Mouse (Mus musculus) ES-E14 (cell line): ENCODE results near the gene Fam206a. TPM values are rescaled to one million over a fixed set of nuclear protein-coding genes. Genes with fewer than 3 reads are reported as not detected.

Experiments
- DNase-seq: peaks from one replicate; pipeline ENCODE4 v3.0.0-alpha.2; 2013; ENCODE audit warnings: low read depth, low spot score
- H3K27ac ChIP-seq: 2 replicates; pipeline ENCODE4 v1.5.1; 2012; ENCODE audit warnings: low read depth, mild to moderate bottlenecking, low read length, moderate library complexity, mixed read lengths; ENCODE audit not compliant: poor library complexity, insufficient read depth, severe bottlenecking
- H3K36me3 ChIP-seq: 2 replicates; pipeline ENCODE4 v1.6.1; 2012; ENCODE audit warnings: mild to moderate bottlenecking, low read length, moderate library complexity, mixed read lengths; ENCODE audit not compliant: control insufficient read depth, poor library complexity, insufficient read depth, severe bottlenecking
- H3K4me1 ChIP-seq, 2 experiments: fragments of 150-350 bp in 1 of 2; sonication (generic) in 1 of 2; 2 replicates each; pipeline ENCODE4 v1.6.1; 2012; ENCODE audit warnings: low read length in 2 of 2, mild to moderate bottlenecking in 1 of 2, mixed read lengths in 1 of 2; ENCODE audit not compliant: control insufficient read depth in 2 of 2, insufficient read depth in 2 of 2, poor library complexity in 1 of 2
- H3K4me3 ChIP-seq, 2 experiments: fragments of 150-350 bp in 1 of 2; sonication (generic) in 1 of 2; 2 replicates each; pipeline ENCODE4 v1.5.1; 2012; ENCODE audit warnings: low read length in 2 of 2, low read depth in 1 of 2, mild to moderate bottlenecking in 1 of 2, mixed read lengths in 1 of 2; ENCODE audit not compliant: insufficient read depth in 1 of 2, poor library complexity in 1 of 2, severe bottlenecking in 1 of 2
- H3K9ac ChIP-seq: 2 replicates; pipeline ENCODE4 v1.6.1; 2012; ENCODE audit warnings: low read depth, mild to moderate bottlenecking, low read length, mixed read lengths; ENCODE audit not compliant: poor library complexity, insufficient read depth, severe bottlenecking
- H3K9me3 ChIP-seq: fragments of 150-350 bp; sonication (generic); 2 replicates; pipeline ENCODE4 v1.6.1; 2012; ENCODE audit warnings: low read depth, mild to moderate bottlenecking, low read length; ENCODE audit not compliant: control insufficient read depth, insufficient read depth
- CHD2 ChIP-seq: IDR thresholded peaks from 2 replicates; pipeline ENCODE4 v1.6.1; 2014; ENCODE audit warnings: mild to moderate bottlenecking, low read depth, low read length, inconsistent platforms
- HCFC1 ChIP-seq: IDR thresholded peaks from 2 replicates; pipeline ENCODE4 v1.6.1; 2012; ENCODE audit warnings: low read length, inconsistent platforms, borderline replicate concordance; ENCODE audit not compliant: insufficient read depth
- MAFK ChIP-seq: IDR thresholded peaks from 2 replicates; pipeline ENCODE4 v1.6.1; 2014; ENCODE audit warnings: mild to moderate bottlenecking, low read depth, low read length, inconsistent platforms; ENCODE audit not compliant: insufficient read depth
- ZC3H11A ChIP-seq: IDR thresholded peaks from 2 replicates; pipeline ENCODE4 v1.6.1; 2012; ENCODE audit warnings: low read depth, mild to moderate bottlenecking, inconsistent platforms, low read length, borderline replicate concordance
- ZNF384 ChIP-seq: IDR thresholded peaks from 2 replicates; pipeline ENCODE4 v1.6.1; 2012; ENCODE audit warnings: low read depth, low read length, inconsistent platforms
- in situ Hi-C, 2 experiments: fragments of 600-800 bp; cut with MboI; formaldehyde crosslinking; loops; one replicate each; pipeline ENCODE4 v1.15.1; 2025; ENCODE audit warnings: low sequenced_read_pairs in 2 of 2, inconsistent platforms in 1 of 2; ENCODE audit not compliant: unreplicated experiment in 2 of 2
- total RNA-seq: library from RNA; depleted of rRNA; stranded (reverse); fragments of 300-350 nt; gene quantifications from 2 replicates; pipeline ENCODE4 v1.2.3, GENCODE M21; 2012

Fam206a gene
- total RNA-seq, 1 experiment, result 7.9 TPM

GRCm38 (mm10) chr4:56845896-56846533 is 43.9 kb downstream of the Fam206a start:
- peaks cover 4 to 11% of the 10 kb centered on the region in 2 experiments; a peak in 2 of 4 replicates for H3K4me1 ChIP-seq
- peak overlapping the region; percentile 80 for H3K9ac ChIP-seq
- peaks cover 18% of the 10 kb centered on the region for H3K36me3 ChIP-seq
- in situ Hi-C loops, result no loop called here
- no peak for TF ChIP-seq MAFK
- no peak for TF ChIP-seq HCFC1
- TF ChIP-seq ZC3H11A, result no peak
- TF ChIP-seq ZNF384, result no peak
- no peak for TF ChIP-seq CHD2
- peak overlapping the region; percentile 42 to 82 for H3K4me3 ChIP-seq
- H3K27ac ChIP-seq, result peak overlapping the region; percentile 88
- H3K9me3 ChIP-seq, result no peaks in the 10 kb centered on the region
- DNase-seq, result peak; percentile 85

GRCm38 (mm10) chr4:56847400-56847799 is 45.3 kb downstream of the Fam206a start:
- no peak for DNase-seq
- Histone ChIP-seq H3K27ac (peak overlapping the region; percentile 68; the same call in 1 of the 2 replicates), H3K9me3 (no peaks in the 10 kb centered on the region), H3K36me3 (peaks cover 13% of the 10 kb centered on the region), H3K9ac (no peak overlapping the region), H3K4me1 (peaks cover 4 to 16% of the 10 kb centered on the region in 2 experiments; a peak in 2 of 4 replicates), H3K4me3 (no peak overlapping the region)
- TF ChIP-seq MAFK (no peak), CHD2 (no peak), ZNF384 (no peak), ZC3H11A (no peak), HCFC1 (no peak)
- in situ Hi-C loops, result no loop called here

- Histone ChIP-seq H3K4me3 (no peak overlapping the region), H3K36me3 (peaks cover 9% of the 10 kb centered on the region), H3K9ac (no peak overlapping the region), H3K27ac (no peak overlapping the region; the same call in 1 of the 2 replicates), H3K9me3 (no peaks in the 10 kb centered on the region), H3K4me1 (peaks cover 4 to 17% of the 10 kb centered on the region in 2 experiments; a peak in 2 of 4 replicates)
- in situ Hi-C loops, result no loop called here
- DNase-seq, result no peak
- TF ChIP-seq MAFK (no peak), ZNF384 (no peak), ZC3H11A (no peak), CHD2 (no peak), HCFC1 (no peak)
Observed at GRCm38 (mm10) chr4:56848044-56848443, 45.9 kb downstream of the Fam206a start.

- no peak overlapping the region for H3K27ac ChIP-seq
- no peaks in the 10 kb centered on the region for H3K9me3 ChIP-seq
- H3K4me3 ChIP-seq, result no peak overlapping the region
- no peaks in the 10 kb centered on the region for H3K36me3 ChIP-seq
- H3K4me1 ChIP-seq, result peaks cover 4 to 21% of the 10 kb centered on the region in 2 experiments; a peak in 3 of 4 replicates
- no peak overlapping the region for H3K9ac ChIP-seq
- no peak for DNase-seq
- TF ChIP-seq ZNF384 (no peak), HCFC1 (no peak), ZC3H11A (no peak), MAFK (no peak), CHD2 (no peak)
- in situ Hi-C loops, result no loop called here
Observed at GRCm38 (mm10) chr4:56850724-56851123, 48.6 kb downstream of the Fam206a start.

- DNase-seq, result no peak
- in situ Hi-C loops, result no loop called here
- Histone ChIP-seq H3K27ac (peak overlapping the region; percentile 40; the same call in 1 of the 2 replicates), H3K9ac (peak overlapping the region; percentile 55; the same call in 1 of the 2 replicates), H3K4me1 (peaks cover 6 to 22% of the 10 kb centered on the region in 2 experiments), H3K36me3 (no peaks in the 10 kb centered on the region), H3K4me3 (peak overlapping the region in 1 of 2 experiments; percentile 3; a peak in 1 of 4 replicates), H3K9me3 (no peaks in the 10 kb centered on the region)
- no peak for TF ChIP-seq ZC3H11A
- TF ChIP-seq CHD2, result no peak
- TF ChIP-seq MAFK, result no peak
- no peak for TF ChIP-seq ZNF384
- no peak for TF ChIP-seq HCFC1
Observed at GRCm38 (mm10) chr4:56855935-56856334, 53.8 kb downstream of the Fam206a start.
